Mouse (Mus musculus) bone marrow macrophage, adult 2 months (primary cell): ENCODE measurements at regions not wholly inside any gene's neighbourhood (a gene's known extent, or its start where the extent isn't known, plus 50 kb on each side); places are given as distances from the start of the nearest gene placed in this dataset.

Experiments used
- CTCF ChIP-seq: IDR thresholded peaks from 2 replicates; pipeline ENCODE4 v1.5.1; 2012; ENCODE audit warnings: low read depth, mild to moderate bottlenecking, low read length, moderate library complexity
- POLR2A ChIP-seq: IDR thresholded peaks from 2 replicates; pipeline ENCODE4 v1.6.1; 2012; ENCODE audit warnings: mild to moderate bottlenecking, low read depth, low read length, borderline replicate concordance

GRCm38 (mm10) chr3:37819503-37819902 lies 95.2 kb upstream of the Gm5148 start:
- no peak for TF ChIP-seq CTCF
- no peak for TF ChIP-seq POLR2A
